Mouse (Mus musculus) C2C12 (cell line): ENCODE data around the gene Afdn.

Experiments used
- CEBPB ChIP-seq: IDR thresholded peaks from one replicate; pipeline ENCODE4 v1.6.1; 2011; ENCODE audit warnings: low read depth, mild to moderate bottlenecking, control low read depth, moderate library complexity
- CTCF ChIP-seq: IDR thresholded peaks from one replicate; pipeline ENCODE4 v1.5.1; 2011; ENCODE audit not compliant: control insufficient read depth, insufficient read depth, insufficient read length
- FOSL1 ChIP-seq: IDR thresholded peaks from one replicate; pipeline ENCODE4 v1.8.0; 2011; ENCODE audit warnings: mild to moderate bottlenecking, low read length; ENCODE audit not compliant: poor library complexity, insufficient read depth, severe bottlenecking
- MAX ChIP-seq: IDR thresholded peaks from one replicate; pipeline ENCODE4 v1.6.1; 2011; ENCODE audit warnings: mild to moderate bottlenecking, control low read depth
- MYOG ChIP-seq: IDR thresholded peaks from one replicate; pipeline ENCODE4 v1.6.1; 2011; ENCODE audit not compliant: control insufficient read depth, insufficient read length; ENCODE audit errors: extremely low read depth
- USF1 ChIP-seq: IDR thresholded peaks from one replicate; pipeline ENCODE4 v1.6.1; 2011; ENCODE audit warnings: low read depth, mild to moderate bottlenecking, control low read depth, moderate library complexity

DNA sequence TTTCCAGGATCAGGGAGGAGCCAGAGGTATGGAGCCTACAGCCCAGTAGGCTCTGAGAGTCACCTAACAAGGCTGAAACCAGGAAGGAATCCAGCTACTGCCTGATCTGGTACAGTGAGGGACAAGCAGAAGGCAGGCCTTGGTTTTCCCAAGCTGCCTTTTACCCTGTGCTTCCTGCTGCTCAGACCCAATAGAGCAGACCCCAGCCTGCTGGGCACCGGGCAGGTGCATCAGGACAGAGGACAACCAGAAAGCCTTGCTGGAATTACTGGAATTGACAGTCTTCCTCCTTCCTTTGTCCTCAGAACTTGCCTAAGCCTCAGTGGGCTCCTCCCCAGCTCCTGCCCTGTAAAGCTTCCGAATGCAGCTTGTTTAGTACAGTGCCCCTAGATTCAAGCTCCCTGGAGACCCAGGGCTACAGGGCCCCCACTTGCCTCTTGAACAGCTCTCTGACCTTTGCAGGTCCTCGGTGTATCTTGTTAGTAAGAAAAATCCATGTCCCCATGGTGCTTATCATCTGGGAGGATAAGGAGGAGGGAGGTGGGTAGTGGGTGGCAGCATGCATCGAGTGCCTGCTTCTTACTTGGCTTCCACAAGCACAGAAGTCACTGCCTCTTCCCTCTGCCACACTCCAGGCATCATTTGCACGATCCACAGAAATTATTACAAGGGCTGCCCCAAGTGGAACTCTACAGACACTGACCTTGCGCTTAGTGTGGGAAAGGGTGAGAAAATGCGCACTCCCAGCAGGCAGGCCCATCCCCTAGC, 17.2 kb upstream of the Afdn start:
- TF ChIP-seq CTCF (no peak), CEBPB (no peak), MAX (no peak), USF1 (no peak), FOSL1 (no peak), MYOG (no peak)
